Mouse (Mus musculus) midbrain, embryonic 13.5 days (tissue): ENCODE results near the gene Actn4. TPM values are rescaled to one million over a fixed set of nuclear protein-coding genes. Genes with fewer than 3 reads are reported as not detected.
"Not testable (repeated sequence)": the region's sequence is repeated elsewhere in the genome, so short reads cannot be mapped to it uniquely, and the experiment has no call there.

Experiments used
- ATAC-seq: fragments of 200-750 bp; cut with Nextera tagmentation; 2 replicates; pipeline ENCODE4 v1.8.0; 2017; ENCODE audit warnings: mild to moderate bottlenecking, moderate TSS enrichment, moderate library complexity
- H3K27ac ChIP-seq: fragments of 300-500 bp; sonication (generic); 2 replicates; pipeline ENCODE4 v1.5.1; 2015; ENCODE audit warnings: inconsistent platforms, mild to moderate bottlenecking, moderate library complexity
- H3K27me3 ChIP-seq: fragments of 300-500 bp; sonication (generic); 2 replicates; pipeline ENCODE4 v1.6.1; 2015; ENCODE audit warnings: mild to moderate bottlenecking, inconsistent platforms
- H3K36me3 ChIP-seq: fragments of 300-500 bp; sonication (generic); 2 replicates; pipeline ENCODE4 v1.6.1; 2015; ENCODE audit warnings: mild to moderate bottlenecking, inconsistent platforms
- H3K4me1 ChIP-seq: fragments of 300-500 bp; sonication (generic); replicated peaks from 2 replicates; pipeline ENCODE4 v1.6.1; 2015; ENCODE audit warnings: inconsistent platforms
- H3K4me2 ChIP-seq: fragments of 300-500 bp; sonication (generic); replicated peaks from 2 replicates; pipeline ENCODE4 v1.6.1; 2015; ENCODE audit warnings: moderate library complexity, mild to moderate bottlenecking, inconsistent platforms
- H3K4me3 ChIP-seq: fragments of 300-500 bp; sonication (generic); replicated peaks from 2 replicates; pipeline ENCODE4 v1.5.1; 2015; ENCODE audit warnings: mild to moderate bottlenecking, inconsistent platforms
- H3K9ac ChIP-seq: fragments of 300-500 bp; sonication (generic); replicated peaks from 2 replicates; pipeline ENCODE4 v1.6.1; 2015; ENCODE audit warnings: mild to moderate bottlenecking, inconsistent platforms
- H3K9me3 ChIP-seq: fragments of 300-500 bp; sonication (generic); 2 replicates; pipeline ENCODE4 v1.6.1; 2016; ENCODE audit warnings: mild to moderate bottlenecking, inconsistent platforms
- WGBS: fragments of 180-500 bp; shearing (Covaris S2); methylation state at CpG from one replicate; pipeline ENCODE4 v1.1.7; 2015; 5-methylcytosine and 5-hydroxymethylcytosine counted together
- polyA plus RNA-seq: library from polyadenylated mRNA; unstranded; fragments of >200 nt; fragmentation: Nextera tagmentation; extraction: Ambion mirVana; gene quantifications from 2 replicates; pipeline ENCODE4 v1.2.1, GENCODE M21; 2015

Gene Actn4
- polyA plus RNA-seq, 1 experiment from 2014 or later: 132 TPM

DNA sequence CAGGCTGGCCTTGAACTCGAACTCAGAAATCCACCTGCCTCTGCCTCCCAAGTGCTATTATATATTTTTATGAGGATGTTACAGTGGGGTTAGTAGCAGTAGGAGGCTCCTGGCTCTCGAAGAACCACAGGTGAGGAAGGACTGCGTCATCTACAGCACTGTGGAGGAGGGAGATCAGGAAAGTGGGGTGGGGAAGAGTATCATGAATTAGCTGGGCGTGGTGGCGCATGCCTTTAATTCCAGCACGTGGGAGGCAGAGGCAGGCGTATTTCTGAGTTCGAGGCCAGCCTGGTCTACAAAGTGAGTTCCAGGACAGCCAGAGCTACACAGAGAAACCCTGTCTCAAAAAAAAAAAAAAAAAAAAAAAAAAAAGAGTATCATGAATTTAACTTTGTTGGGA lies 6.0 kb upstream of the Actn4 start:
- H3K4me3 ChIP-seq, H3K4me1 ChIP-seq, H3K27ac ChIP-seq, H3K27me3 ChIP-seq, H3K9me3 ChIP-seq, H3K4me2 ChIP-seq, ATAC-seq, H3K9ac ChIP-seq: not testable (repeated sequence)
- 97% methylated on average over 8 of the region's 8 CpGs for WGBS
- peaks cover 37% of the 10 kb centered on the region for H3K36me3 ChIP-seq

- Histone ChIP-seq H3K27me3 (no peaks in the 10 kb centered on the region), H3K4me2 (no peak overlapping the region), H3K9me3 (no peaks in the 10 kb centered on the region), H3K36me3 (peaks cover 30% of the 10 kb centered on the region), H3K4me1 (no peaks in the 10 kb centered on the region), H3K9ac (no peak overlapping the region), H3K27ac (no peak overlapping the region), H3K4me3 (no peak overlapping the region)
- WGBS: 70% methylated on average over 4 of the region's 4 CpGs
- no peak for ATAC-seq
Measured at GRCm38 (mm10) chr7:28966751-28967505, 4.8 kb upstream of the Actn4 start.

- Histone ChIP-seq H3K4me1 (peaks cover 4% of the 10 kb centered on the region), H3K9me3 (no peaks in the 10 kb centered on the region), H3K36me3 (peaks cover 22% of the 10 kb centered on the region), H3K27me3 (no peaks in the 10 kb centered on the region), H3K9ac (no peak overlapping the region), H3K4me2 (no peak overlapping the region), H3K27ac (no peak overlapping the region), H3K4me3 (no peak overlapping the region)
- ATAC-seq: no peak
- WGBS: 85% methylated on average over 4 of the region's 5 CpGs
Measured at GRCm38 (mm10) chr7:28966181-28966580, 4.0 kb upstream of the Actn4 start.

GRCm38 (mm10) chr7:28965346-28965840 lies 3.3 kb upstream of the Actn4 start:
- Histone ChIP-seq H3K27ac (no peak overlapping the region), H3K4me3 (no peak overlapping the region)
- 77% methylated on average over 5 of the region's 5 CpGs for WGBS

DNA sequence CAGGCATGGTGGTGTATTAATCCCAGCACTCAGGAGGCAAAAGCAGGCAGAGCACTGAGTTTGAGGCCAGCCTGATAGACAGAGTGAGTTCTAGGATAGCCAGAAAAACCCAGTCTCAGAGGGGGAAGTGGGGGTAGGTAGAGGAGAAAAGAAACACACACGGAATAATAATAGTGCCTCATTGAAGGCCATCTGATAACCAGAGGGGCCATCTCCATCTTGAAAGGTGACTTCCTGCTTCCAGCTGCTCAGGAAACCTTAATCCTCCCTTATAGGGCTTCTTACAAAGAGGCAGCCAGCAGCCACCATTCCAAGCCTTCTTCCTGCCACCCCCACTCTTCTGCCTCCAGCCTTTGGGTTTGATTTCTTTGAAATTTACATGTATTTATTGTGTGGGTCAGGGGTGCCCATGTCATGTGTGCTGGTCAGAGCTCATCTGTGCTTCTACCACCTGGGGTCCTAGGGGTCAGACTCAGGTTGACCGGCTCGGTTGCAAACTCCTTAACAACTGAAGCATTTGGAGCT lies 1.3 kb upstream of the Actn4 start:
- ATAC-seq: no peak
- no peak overlapping the region for H3K4me2 ChIP-seq
- no peak overlapping the region for H3K27ac ChIP-seq
- no peaks in the 10 kb centered on the region for H3K36me3 ChIP-seq
- no peak overlapping the region for H3K9ac ChIP-seq
- no peak overlapping the region for H3K4me3 ChIP-seq
- 77% methylated on average over 3 of the region's 3 CpGs for WGBS
- H3K27me3 ChIP-seq: no peaks in the 10 kb centered on the region
- H3K9me3 ChIP-seq: no peaks in the 10 kb centered on the region
- H3K4me1 ChIP-seq: peaks cover 31% of the 10 kb centered on the region

More at GRCm38 (mm10) chr7:28965346-28965840, 3.3 kb upstream of the Actn4 start:
- Histone ChIP-seq H3K4me1 (peaks cover 12% of the 10 kb centered on the region), H3K9me3 (no peaks in the 10 kb centered on the region), H3K27me3 (no peaks in the 10 kb centered on the region), H3K4me2 (no peak overlapping the region), H3K36me3 (peaks cover 14% of the 10 kb centered on the region), H3K9ac (no peak overlapping the region)
- ATAC-seq: no peak

DNA sequence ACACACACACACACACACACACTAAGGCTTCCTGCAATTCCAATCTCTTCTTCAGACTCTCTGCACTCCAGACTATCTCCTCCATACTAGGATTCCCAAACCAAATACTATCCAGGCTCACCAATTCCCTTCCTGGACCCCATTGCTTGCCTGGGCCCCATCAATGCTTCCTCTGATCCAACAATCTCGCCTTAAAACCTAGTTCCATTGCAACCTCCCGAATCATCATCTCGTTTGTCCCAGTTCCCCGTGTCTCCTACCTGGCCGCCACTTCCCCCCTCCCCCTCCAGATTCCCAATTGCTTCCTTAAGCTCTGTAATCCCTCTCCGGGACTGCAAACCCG lies 585 bp downstream of the Actn4 start:
- H3K27me3 ChIP-seq: no peaks in the 10 kb centered on the region
- H3K4me3 ChIP-seq: peak overlapping the region; percentile 89
- under 1% methylated on average over 7 of the region's 7 CpGs for WGBS
- H3K27ac ChIP-seq: peak overlapping the region; percentile 85
- peak overlapping the region; percentile 96 for H3K9ac ChIP-seq
- ATAC-seq: peak; percentile 3; the same call in 1 of the 2 replicates
- no peaks in the 10 kb centered on the region for H3K36me3 ChIP-seq
- H3K9me3 ChIP-seq: no peaks in the 10 kb centered on the region
- peak overlapping the region; percentile 88 for H3K4me2 ChIP-seq
- peaks cover 43% of the 10 kb centered on the region for H3K4me1 ChIP-seq

DNA sequence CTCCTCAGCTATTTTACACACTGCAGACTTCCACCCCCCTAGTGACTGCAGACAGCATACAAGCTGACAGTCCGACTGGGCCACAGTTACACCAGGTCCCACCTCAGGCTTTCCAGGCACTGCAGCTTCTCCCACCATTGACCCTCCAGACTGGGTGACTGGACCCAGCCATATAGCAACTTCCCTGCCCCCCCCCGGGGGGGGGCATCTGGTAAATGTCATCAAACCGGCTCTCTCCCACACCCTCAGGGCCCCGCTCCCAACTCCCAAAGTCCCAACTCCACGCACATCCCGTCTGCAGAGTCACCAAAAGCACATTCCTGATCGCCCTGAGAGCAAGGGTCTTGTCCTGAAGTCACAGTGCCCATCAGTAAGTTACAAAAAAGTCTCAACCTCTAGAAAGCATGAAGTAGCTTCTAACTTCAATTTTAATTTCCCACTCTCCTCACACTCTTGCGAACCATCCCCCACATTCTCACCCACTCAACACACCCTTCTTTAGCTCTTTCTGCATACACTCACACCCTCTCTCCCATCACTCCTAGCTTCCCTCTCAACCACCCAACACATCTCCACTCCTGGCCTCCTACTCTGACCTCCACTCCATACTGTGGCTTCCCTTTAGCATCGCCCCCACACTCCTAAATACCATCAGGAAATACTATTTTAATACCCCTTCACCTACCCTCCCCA lies 1.6 kb downstream of the Actn4 start:
- Histone ChIP-seq H3K9ac (peak overlapping the region; percentile 96), H3K27me3 (no peaks in the 10 kb centered on the region), H3K36me3 (no peaks in the 10 kb centered on the region), H3K4me1 (peaks cover 44% of the 10 kb centered on the region), H3K9me3 (no peaks in the 10 kb centered on the region), H3K4me2 (peak overlapping the region; percentile 88), H3K4me3 (peak overlapping the region; percentile 89), H3K27ac (no peak overlapping the region)
- no peak for ATAC-seq
- 38% methylated on average over 9 of the region's 9 CpGs for WGBS

DNA sequence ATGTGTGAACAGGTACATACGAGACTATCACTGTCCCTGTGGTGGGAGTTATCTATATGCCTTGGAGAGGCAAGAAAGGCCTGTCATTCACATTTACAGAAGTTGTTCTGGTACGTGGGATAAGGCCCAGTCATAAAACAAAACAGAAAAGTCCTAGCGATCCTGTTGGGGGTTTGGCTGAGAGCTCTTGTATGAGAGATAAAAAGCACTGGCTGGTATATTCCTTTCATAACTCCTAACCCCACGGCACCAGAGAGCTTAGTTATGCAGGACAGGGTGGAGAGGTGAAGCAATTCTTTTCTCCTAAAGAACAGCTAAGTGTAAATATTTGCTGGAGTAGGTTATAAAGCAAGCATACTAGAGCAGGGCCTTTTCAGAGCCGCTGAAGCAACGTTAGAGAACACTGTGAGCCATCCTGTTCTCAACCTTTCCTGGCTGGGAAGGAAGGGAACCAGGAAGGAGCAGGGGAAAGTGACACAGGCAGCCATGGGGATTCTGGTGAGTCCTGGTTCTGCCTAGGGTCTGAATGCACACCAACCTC lies 2.6 kb downstream of the Actn4 start:
- peak overlapping the region; percentile 96 for H3K9ac ChIP-seq
- H3K4me2 ChIP-seq: peak overlapping the region; percentile 88
- no peaks in the 10 kb centered on the region for H3K27me3 ChIP-seq
- WGBS: 44% methylated on average over 6 of the region's 6 CpGs
- no peaks in the 10 kb centered on the region for H3K36me3 ChIP-seq
- H3K4me1 ChIP-seq: peaks cover 53% of the 10 kb centered on the region
- H3K9me3 ChIP-seq: no peaks in the 10 kb centered on the region
- no peak for ATAC-seq
- H3K4me3 ChIP-seq: peak overlapping the region; percentile 89
- H3K27ac ChIP-seq: no peak overlapping the region

- H3K4me3 ChIP-seq: no peak overlapping the region
- H3K36me3 ChIP-seq: no peaks in the 10 kb centered on the region
- no peak overlapping the region for H3K27ac ChIP-seq
- no peak overlapping the region; the same call in 1 of the 2 replicates for H3K4me2 ChIP-seq
- peaks cover 57% of the 10 kb centered on the region for H3K4me1 ChIP-seq
- no peaks in the 10 kb centered on the region for H3K27me3 ChIP-seq
- no peak overlapping the region for H3K9ac ChIP-seq
- WGBS: 69% methylated on average over 1 of the region's 1 CpGs
- no peaks in the 10 kb centered on the region for H3K9me3 ChIP-seq
- no peak for ATAC-seq
Measured at GRCm38 (mm10) chr7:28958770-28959169, 3.4 kb downstream of the Actn4 start.

DNA sequence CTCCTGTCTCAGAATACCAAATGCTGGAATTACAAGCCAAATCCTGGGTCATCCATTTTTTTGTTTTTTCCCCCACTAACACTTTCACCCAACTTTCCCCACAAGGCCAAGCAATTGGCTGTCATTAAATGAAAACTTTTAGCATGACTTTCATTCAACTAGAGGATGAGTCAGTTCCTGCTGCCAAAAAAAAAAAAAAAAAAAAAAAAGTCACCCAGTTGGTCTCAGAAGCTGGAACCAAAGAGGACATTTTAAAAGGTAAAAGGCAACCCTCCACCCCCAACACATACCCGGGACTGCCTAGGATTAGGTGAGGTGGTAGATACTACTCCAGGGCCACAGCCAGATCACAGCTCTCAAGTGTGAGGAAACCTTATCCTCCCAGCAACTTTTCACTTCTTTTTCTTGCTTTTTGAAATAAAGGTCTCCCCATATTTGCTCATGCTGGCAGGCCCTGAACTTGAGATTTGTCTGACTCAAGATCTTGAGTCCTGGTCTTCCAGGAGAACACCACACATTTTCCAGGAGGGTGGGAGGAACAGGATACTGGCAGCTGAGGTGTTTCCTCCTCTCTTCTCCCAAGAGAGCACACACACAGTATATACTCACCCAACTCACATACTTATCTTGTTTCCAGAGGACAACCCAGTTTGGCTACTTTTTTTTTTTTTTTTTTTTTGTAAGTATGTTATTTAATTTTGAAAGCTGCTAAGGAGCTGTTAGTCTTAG lies 4.0 kb downstream of the Actn4 start:
- H3K9me3 ChIP-seq: no peaks in the 10 kb centered on the region
- H3K4me2 ChIP-seq: no peak overlapping the region
- H3K27me3 ChIP-seq: no peaks in the 10 kb centered on the region
- peaks cover 63% of the 10 kb centered on the region for H3K4me1 ChIP-seq
- WGBS: 85% methylated on average over 1 of the region's 1 CpGs
- no peak overlapping the region for H3K27ac ChIP-seq
- ATAC-seq: no peak
- H3K9ac ChIP-seq: no peak overlapping the region
- H3K36me3 ChIP-seq: no peaks in the 10 kb centered on the region
- H3K4me3 ChIP-seq: no peak overlapping the region

DNA sequence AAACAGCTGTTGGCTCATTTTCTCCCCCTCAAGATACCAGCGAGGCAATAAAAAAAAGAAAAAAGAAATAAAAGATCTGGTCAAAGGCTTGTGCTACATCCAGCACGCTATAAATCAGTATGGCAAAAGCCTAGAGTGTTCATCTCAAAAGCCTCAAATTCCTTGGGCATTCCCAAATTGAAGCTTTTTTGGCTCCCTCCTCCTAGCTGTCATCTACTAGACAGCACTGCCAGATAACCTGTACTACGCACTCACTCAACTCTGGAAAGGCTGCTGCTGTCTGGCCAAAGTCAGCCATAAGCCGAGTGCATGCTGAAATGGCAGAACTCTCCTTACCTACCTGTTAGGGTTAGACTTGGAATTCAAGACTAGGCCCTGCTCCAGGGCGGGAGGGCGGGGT lies 4.9 kb downstream of the Actn4 start:
- no peak overlapping the region for H3K9ac ChIP-seq
- H3K9me3 ChIP-seq: no peaks in the 10 kb centered on the region
- peaks cover 72% of the 10 kb centered on the region for H3K4me1 ChIP-seq
- H3K27me3 ChIP-seq: no peaks in the 10 kb centered on the region
- H3K27ac ChIP-seq: no peak overlapping the region
- H3K4me2 ChIP-seq: no peak overlapping the region
- H3K36me3 ChIP-seq: no peaks in the 10 kb centered on the region
- ATAC-seq: no peak
- H3K4me3 ChIP-seq: no peak overlapping the region
- 90% methylated on average over 6 of the region's 6 CpGs for WGBS
